23 mouse cellular contexts compared by ENCODE assay signal in genomic region chr10:94625036-94625435, GRCm38 (mm10).
"Had no signal": no experiment of that assay in that cellular context is flagged by ENCODE, and none has a peak within 500 bp of the region (broad histone marks: within the 10 kb centered on the region; RNA-seq: fewer than 3 reads in every experiment).

No protein-coding gene starts in this region.

- H3K4me3 ChIP-seq: gastrocnemius, adult 2 months; heart, adult 2 months; hindbrain, embryonic 10.5 days; hindbrain, embryonic 12.5 days; layer of hippocampus, adult 2 months; left cerebral cortex, adult 2 months; limb, embryonic 10.5 days; limb, embryonic 12.5 days had no signal

- H3K4me2 ChIP-seq: heart, embryonic 11.5 days; hindbrain, embryonic 12.5 days; hindbrain, embryonic 14.5 days; limb, embryonic 12.5 days had no signal

- H3K36me3 ChIP-seq: hindbrain, embryonic 10.5 days; hindbrain, embryonic 12.5 days; limb, embryonic 10.5 days; limb, embryonic 12.5 days had no signal

- DNase-seq: gastrocnemius, adult 2 months; gastrocnemius, postnatal 10 days; gastrocnemius, postnatal 25 days; heart, adult 2 months; heart, postnatal 10 days; heart, postnatal 4 days; kidney, adult 18-20 months; kidney, adult 8-10 months; kidney, postnatal 10 days; kidney, postnatal 25 days; kidney, postnatal 4 days had no signal

- H3K9me3 ChIP-seq: hindbrain, embryonic 10.5 days; hindbrain, embryonic 12.5 days; limb, embryonic 10.5 days; limb, embryonic 12.5 days had no signal

- H3K9ac ChIP-seq: hindbrain, embryonic 12.5 days; hindbrain, embryonic 14.5 days; limb, embryonic 12.5 days had no signal

- H3K27ac ChIP-seq: gastrocnemius, adult 2 months; heart, adult 2 months; hindbrain, embryonic 10.5 days; hindbrain, embryonic 12.5 days; layer of hippocampus, adult 2 months; left cerebral cortex, adult 2 months; limb, embryonic 10.5 days; limb, embryonic 12.5 days had no signal

- ATAC-seq: forebrain, embryonic 16.5 days; hindbrain, embryonic 16.5 days; inflammation-experienced regulatory T-cells, adult 6 months; intestine, postnatal 0 days had no signal
